Mouse (Mus musculus) hindbrain, embryonic 11.5 days (tissue): ENCODE results near the gene Sycp3. TPM values are rescaled to one million over a fixed set of nuclear protein-coding genes. Genes with fewer than 3 reads are reported as not detected.

Experiments used
- ATAC-seq: fragments of 200-750 bp; cut with Nextera tagmentation; 2 replicates; pipeline ENCODE4 v1.8.0; 2017; ENCODE audit warnings: mild to moderate bottlenecking, moderate TSS enrichment, moderate library complexity; ENCODE audit not compliant: low FRiP score
- DNase-seq: peaks from one replicate; pipeline ENCODE4 v3.0.0-alpha.2; 2015; ENCODE audit warnings: low spot score
- H3K27ac ChIP-seq: fragments of 300-500 bp; sonication (generic); 2 replicates; pipeline ENCODE4 v1.5.1; 2014; ENCODE audit warnings: mild to moderate bottlenecking, low read depth, low read length
- H3K27me3 ChIP-seq: fragments of 300-500 bp; sonication (generic); 2 replicates; pipeline ENCODE4 v1.6.1; 2014; ENCODE audit warnings: mild to moderate bottlenecking, low read length, moderate library complexity, mixed read lengths; ENCODE audit not compliant: control insufficient read depth, insufficient read depth
- H3K36me3 ChIP-seq: fragments of 300-500 bp; sonication (generic); 2 replicates; pipeline ENCODE4 v1.6.1; 2014; ENCODE audit warnings: mild to moderate bottlenecking, low read length, moderate library complexity, mixed read lengths; ENCODE audit not compliant: control insufficient read depth, insufficient read depth
- H3K4me1 ChIP-seq: fragments of 300-500 bp; sonication (generic); replicated peaks from 2 replicates; pipeline ENCODE4 v1.6.1; 2014; ENCODE audit warnings: low read length, mixed read lengths; ENCODE audit not compliant: control insufficient read depth, insufficient read depth
- H3K4me2 ChIP-seq: fragments of 300-500 bp; sonication (generic); replicated peaks from 2 replicates; pipeline ENCODE4 v1.6.1; 2014; ENCODE audit warnings: mild to moderate bottlenecking, low read depth, low read length
- H3K4me3 ChIP-seq: fragments of 300-500 bp; sonication (generic); 2 replicates; pipeline ENCODE4 v1.5.1; 2014; ENCODE audit warnings: low read depth, low read length
- H3K9ac ChIP-seq: fragments of 300-500 bp; sonication (generic); 2 replicates; pipeline ENCODE4 v1.6.1; 2014; ENCODE audit warnings: low read depth, low read length
- H3K9me3 ChIP-seq: fragments of 300-500 bp; sonication (generic); 2 replicates; pipeline ENCODE4 v1.6.1; 2016; ENCODE audit warnings: low read length; ENCODE audit not compliant: control insufficient read depth
- WGBS: fragments of 180-500 bp; shearing (Covaris S2); extraction: QIAGEN DNeasy Blood & Tissue Kit; methylation state at CpG from one replicate; pipeline ENCODE4 v1.1.7; 2014; 5-methylcytosine and 5-hydroxymethylcytosine counted together
- polyA plus RNA-seq: library from polyadenylated mRNA; unstranded; fragments of >200 nt; fragmentation: Nextera tagmentation; extraction: Ambion mirVana; gene quantifications from 2 replicates; pipeline ENCODE4 v1.2.1, GENCODE M21; 2014

Gene Sycp3
- polyA plus RNA-seq, 1 experiment from 2014 or later, result not detected

DNA sequence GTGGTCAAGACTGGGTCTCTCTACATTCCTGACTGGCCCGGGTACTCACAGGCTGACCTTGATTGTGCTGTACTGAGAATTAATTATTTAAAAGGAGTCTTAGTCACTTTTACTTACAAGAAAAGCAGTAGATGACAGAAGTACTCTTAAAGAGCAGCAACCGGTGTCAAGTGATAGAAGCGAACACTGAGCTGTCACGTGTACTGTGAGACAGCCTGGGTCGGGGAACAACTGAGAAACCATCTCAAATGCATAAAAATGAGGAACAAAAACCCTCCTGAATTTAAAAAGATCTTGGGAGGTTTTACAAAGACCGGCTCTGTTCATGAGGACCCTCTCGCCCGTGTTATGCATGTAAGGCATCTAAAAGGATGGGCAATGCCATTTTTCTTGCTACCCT is 33.3 kb downstream of the Sycp3 start:
- Histone ChIP-seq H3K9ac (no peak overlapping the region), H3K9me3 (no peaks in the 10 kb centered on the region), H3K27ac (no peak overlapping the region), H3K4me3 (no peak overlapping the region), H3K4me1 (no peaks in the 10 kb centered on the region), H3K27me3 (no peaks in the 10 kb centered on the region), H3K36me3 (no peaks in the 10 kb centered on the region), H3K4me2 (no peak overlapping the region)
- DNase-seq, result no peak
- 73% methylated on average over 8 of the region's 8 CpGs for WGBS
- ATAC-seq, result no peak

GRCm38 (mm10) chr10:88494959-88495587 is 35.7 kb downstream of the Sycp3 start:
- Histone ChIP-seq H3K9ac (no peak overlapping the region), H3K36me3 (no peaks in the 10 kb centered on the region), H3K27ac (no peak overlapping the region), H3K9me3 (no peaks in the 10 kb centered on the region), H3K4me3 (no peak overlapping the region), H3K4me2 (no peak overlapping the region), H3K27me3 (no peaks in the 10 kb centered on the region), H3K4me1 (no peaks in the 10 kb centered on the region)
- DNase-seq (no peak), ATAC-seq (no peak)
- WGBS, result 82% methylated on average over 4 of the region's 4 CpGs

GRCm38 (mm10) chr10:88496864-88497564 is 37.6 kb downstream of the Sycp3 start:
- no peak overlapping the region for H3K4me3 ChIP-seq
- no peaks in the 10 kb centered on the region for H3K27me3 ChIP-seq
- no peaks in the 10 kb centered on the region for H3K9me3 ChIP-seq
- H3K27ac ChIP-seq, result no peak overlapping the region
- ATAC-seq (no peak), DNase-seq (no peak)
- H3K4me2 ChIP-seq, result no peak overlapping the region
- H3K36me3 ChIP-seq, result no peaks in the 10 kb centered on the region
- H3K9ac ChIP-seq, result no peak overlapping the region
- H3K4me1 ChIP-seq, result no peaks in the 10 kb centered on the region
- WGBS, result 73% methylated on average over 11 of the region's 11 CpGs

GRCm38 (mm10) chr10:88499993-88500392 is 40.6 kb downstream of the Sycp3 start:
- no peaks in the 10 kb centered on the region for H3K9me3 ChIP-seq
- 69% methylated on average over 5 of the region's 5 CpGs for WGBS
- H3K9ac ChIP-seq, result no peak overlapping the region
- H3K4me2 ChIP-seq, result no peak overlapping the region
- H3K4me3 ChIP-seq, result no peak overlapping the region
- no peaks in the 10 kb centered on the region for H3K27me3 ChIP-seq
- ATAC-seq (no peak), DNase-seq (no peak)
- H3K36me3 ChIP-seq, result no peaks in the 10 kb centered on the region
- no peak overlapping the region for H3K27ac ChIP-seq
- no peaks in the 10 kb centered on the region; the same call in 1 of the 2 replicates for H3K4me1 ChIP-seq

GRCm38 (mm10) chr10:88501370-88501769 is 42.0 kb downstream of the Sycp3 start:
- 76% methylated on average over 10 of the region's 10 CpGs for WGBS
- no peak overlapping the region for H3K27ac ChIP-seq
- no peak overlapping the region for H3K9ac ChIP-seq
- H3K27me3 ChIP-seq, result no peaks in the 10 kb centered on the region
- H3K9me3 ChIP-seq, result no peaks in the 10 kb centered on the region
- ATAC-seq (no peak), DNase-seq (no peak)
- H3K4me3 ChIP-seq, result no peak overlapping the region
- no peak overlapping the region for H3K4me2 ChIP-seq
- H3K36me3 ChIP-seq, result no peaks in the 10 kb centered on the region
- no peaks in the 10 kb centered on the region; the same call in 1 of the 2 replicates for H3K4me1 ChIP-seq

GRCm38 (mm10) chr10:88501886-88502765 is 42.8 kb downstream of the Sycp3 start:
- ATAC-seq (no peak), DNase-seq (no peak)
- H3K4me2 ChIP-seq, result no peak overlapping the region

DNA sequence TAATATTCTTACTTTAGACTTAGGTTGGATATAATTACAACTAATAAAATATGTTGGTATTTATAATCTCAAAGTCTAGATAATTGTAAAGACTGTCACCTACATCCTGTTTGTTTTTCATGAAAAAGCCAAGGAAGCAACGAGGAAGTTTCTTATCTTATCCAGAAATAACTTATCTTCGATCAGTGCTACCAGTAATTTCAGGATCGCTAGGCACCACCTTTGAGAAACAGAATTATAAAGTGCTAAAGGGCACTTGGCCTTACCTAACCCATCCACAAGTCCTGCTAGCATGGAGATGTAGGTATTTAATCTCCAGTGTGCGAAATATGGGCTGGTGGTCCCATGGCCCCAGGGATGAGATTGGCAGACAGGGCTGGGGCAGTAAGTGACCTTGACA is 43.5 kb downstream of the Sycp3 start:
- no peak for DNase-seq
- no peaks in the 10 kb centered on the region for H3K9me3 ChIP-seq
- no peak for ATAC-seq
- H3K4me2 ChIP-seq, result peak overlapping the region; percentile 78
- peak overlapping the region; percentile 81 for H3K9ac ChIP-seq
- no peaks in the 10 kb centered on the region for H3K36me3 ChIP-seq
- H3K4me1 ChIP-seq, result no peaks in the 10 kb centered on the region; the same call in 1 of the 2 replicates
- 57% methylated on average over 4 of the region's 4 CpGs for WGBS
- peak overlapping the region; percentile 70 for H3K4me3 ChIP-seq
- H3K27me3 ChIP-seq, result no peaks in the 10 kb centered on the region
- 0 out of 2 replicates have a peak overlapping the region, but pooled peaks have one; percentile 55 for H3K27ac ChIP-seq

More at GRCm38 (mm10) chr10:88501886-88502765, 42.8 kb downstream of the Sycp3 start:
- Histone ChIP-seq H3K27me3 (no peaks in the 10 kb centered on the region), H3K4me1 (no peaks in the 10 kb centered on the region; the same call in 1 of the 2 replicates), H3K4me3 (no peak overlapping the region), H3K9me3 (no peaks in the 10 kb centered on the region), H3K36me3 (no peaks in the 10 kb centered on the region), H3K27ac (no peak overlapping the region), H3K9ac (no peak overlapping the region)
- WGBS, result 82% methylated on average over 13 of the region's 13 CpGs

DNA sequence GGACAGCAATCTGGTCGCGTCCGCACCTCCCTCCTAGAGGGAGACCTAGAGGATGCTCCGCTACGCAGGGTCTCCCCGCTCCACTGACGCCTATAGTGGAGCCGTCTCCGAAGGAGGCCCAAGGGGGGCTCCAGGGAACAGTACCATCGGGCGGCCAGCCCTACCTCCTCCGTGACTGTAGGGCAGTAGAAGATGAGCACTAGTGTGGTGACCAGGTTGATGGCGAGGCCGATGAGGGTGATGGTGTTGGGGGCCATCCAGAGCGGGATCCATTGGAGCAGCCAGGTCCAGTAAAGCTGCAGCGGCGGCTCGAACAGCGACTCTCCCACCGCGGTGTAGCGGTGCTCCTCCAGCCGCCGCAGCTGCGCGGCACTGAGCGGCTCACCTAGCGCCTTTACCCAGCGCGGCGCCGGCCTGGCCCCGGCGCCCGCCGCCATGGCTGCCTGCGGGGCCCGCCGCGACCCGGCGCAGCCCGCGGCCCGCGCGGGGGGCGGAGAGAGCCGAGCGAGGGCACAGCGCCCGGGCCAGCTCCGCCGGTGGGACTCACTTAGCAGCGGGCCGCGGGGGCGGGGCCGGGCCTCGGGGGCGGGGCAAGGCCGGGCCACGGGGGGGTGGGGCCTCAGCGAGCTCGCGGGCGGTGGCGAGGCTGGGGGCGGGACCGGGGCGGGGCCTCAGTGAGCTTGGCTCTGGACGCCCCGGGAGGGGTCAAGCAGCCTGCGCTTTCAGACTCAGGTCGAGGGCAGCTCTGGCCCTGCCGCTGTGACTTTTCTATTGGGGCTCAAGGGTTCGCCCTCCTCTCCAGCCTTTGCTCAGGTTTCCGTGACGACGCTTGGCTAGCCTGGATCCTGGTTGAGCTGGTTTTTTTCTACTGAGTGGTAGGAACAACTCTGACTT is 44.3 kb downstream of the Sycp3 start, which contains the start of gene Chpt1:
TSS of gene Chpt1 (minus strand) at position 653 of the 894 bp plus-strand sequence.
- Histone ChIP-seq H3K4me1 (no peaks in the 10 kb centered on the region; the same call in 1 of the 2 replicates), H3K27ac (peak within 1 kb of the TSS; percentile 55), H3K9me3 (no peaks in the 10 kb centered on the region), H3K4me2 (peak within 1 kb of the TSS; percentile 78), H3K36me3 (no peaks in the 10 kb centered on the region), H3K4me3 (peak within 1 kb of the TSS; percentile 70), H3K9ac (peak within 1 kb of the TSS; percentile 81), H3K27me3 (no peaks in the 10 kb centered on the region)
- ATAC-seq, result peak; percentile 97
- DNase-seq, result peak; percentile 91
- WGBS, result 1% methylated on average over 48 of the region's 80 CpGs
